Mouse (Mus musculus) adrenal gland, postnatal 36 days (tissue): ENCODE results near the gene AL607142.1. TPM values are rescaled to one million over a fixed set of nuclear protein-coding genes. Genes with fewer than 3 reads are reported as not detected.

Source experiments
- DNase-seq, 2 experiments: peaks; one replicate each; pipeline ENCODE4 v3.0.0; 2021; ENCODE audit warnings: mixed read lengths in 1 of 2
- total RNA-seq, 2 experiments: library from RNA; stranded (reverse); gene quantifications; 2 replicates each; pipeline ENCODE4 v1.2.3; 2021

AL607142.1 gene
- total RNA-seq, 2 experiments from 2014 or later: not detected

GRCm38 (mm10) chr4:120057529-120057928 lies 7.3 kb upstream of the AL607142.1 start:
- DNase-seq: no peak

GRCm38 (mm10) chr4:120058157-120058556 lies 6.6 kb upstream of the AL607142.1 start:
- no peak for DNase-seq

DNA sequence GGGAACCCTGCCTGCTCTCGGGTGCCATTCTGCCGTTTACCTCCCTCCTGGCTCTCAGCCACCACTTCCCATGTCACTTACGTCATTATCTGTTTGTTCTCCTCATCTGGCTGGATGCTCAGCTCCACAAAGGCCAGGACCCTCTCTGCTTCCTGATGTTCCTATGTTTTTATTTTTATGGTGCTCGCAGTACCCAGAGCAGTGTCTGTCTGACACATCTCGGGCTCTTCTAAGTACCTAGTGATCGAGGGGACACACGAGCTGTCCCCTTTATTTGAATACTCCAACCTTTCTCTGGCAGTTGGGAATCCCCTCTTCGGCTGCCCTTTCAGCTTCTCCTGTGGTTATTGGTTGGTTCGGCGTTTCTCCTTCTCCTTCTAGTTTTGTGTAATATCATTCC lies 6.0 kb upstream of the AL607142.1 start:
- DNase-seq: no peak

GRCm38 (mm10) chr4:120061727-120062126 lies 3.1 kb upstream of the AL607142.1 start:
- no peak for DNase-seq

DNA sequence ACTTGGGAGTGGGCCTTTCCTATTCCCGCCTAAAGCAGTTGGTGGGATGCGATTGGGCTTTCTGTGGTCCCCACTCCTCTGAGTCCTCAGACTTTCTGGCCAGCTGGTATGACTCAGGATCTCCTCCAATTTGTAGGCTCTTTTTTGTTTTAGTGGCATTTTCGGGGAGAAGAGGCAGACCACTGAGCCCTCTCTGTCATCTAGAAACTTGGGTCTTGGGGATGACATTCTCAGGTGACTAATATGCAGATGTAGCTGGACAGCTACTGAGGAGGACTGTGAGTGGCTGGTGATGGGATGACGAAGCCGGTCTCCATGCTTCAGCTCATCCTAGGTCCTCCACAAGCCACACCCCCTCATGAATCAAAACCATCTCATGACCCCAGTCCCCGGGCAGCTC lies 2.6 kb upstream of the AL607142.1 start:
- no peak for DNase-seq

DNA sequence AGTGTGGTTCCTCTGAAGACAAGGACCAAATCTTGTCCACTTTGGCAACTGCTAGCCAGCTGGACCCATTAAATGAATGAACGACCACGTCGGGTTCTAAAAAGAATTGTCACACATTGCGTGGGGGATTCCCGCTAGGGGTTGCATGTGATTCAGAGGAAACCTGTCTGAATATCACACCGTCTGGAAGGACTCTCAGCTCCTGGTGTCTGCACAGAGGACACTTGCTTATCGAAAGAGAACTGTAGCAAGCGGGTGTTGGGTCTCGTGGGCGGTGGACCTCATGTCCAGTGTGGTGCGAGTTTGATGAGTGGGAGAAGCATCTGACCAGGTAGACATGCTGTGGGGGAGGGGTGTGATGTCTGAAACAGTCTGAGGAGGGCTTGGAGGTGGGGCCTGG lies 2.0 kb upstream of the AL607142.1 start:
- DNase-seq: no peak

GRCm38 (mm10) chr4:120063353-120064124 lies 1.3 kb upstream of the AL607142.1 start:
- no peak for DNase-seq

GRCm38 (mm10) chr4:120066841-120067591 lies 2.2 kb downstream of the AL607142.1 start:
- DNase-seq: peak; percentile 22 to 59

DNA sequence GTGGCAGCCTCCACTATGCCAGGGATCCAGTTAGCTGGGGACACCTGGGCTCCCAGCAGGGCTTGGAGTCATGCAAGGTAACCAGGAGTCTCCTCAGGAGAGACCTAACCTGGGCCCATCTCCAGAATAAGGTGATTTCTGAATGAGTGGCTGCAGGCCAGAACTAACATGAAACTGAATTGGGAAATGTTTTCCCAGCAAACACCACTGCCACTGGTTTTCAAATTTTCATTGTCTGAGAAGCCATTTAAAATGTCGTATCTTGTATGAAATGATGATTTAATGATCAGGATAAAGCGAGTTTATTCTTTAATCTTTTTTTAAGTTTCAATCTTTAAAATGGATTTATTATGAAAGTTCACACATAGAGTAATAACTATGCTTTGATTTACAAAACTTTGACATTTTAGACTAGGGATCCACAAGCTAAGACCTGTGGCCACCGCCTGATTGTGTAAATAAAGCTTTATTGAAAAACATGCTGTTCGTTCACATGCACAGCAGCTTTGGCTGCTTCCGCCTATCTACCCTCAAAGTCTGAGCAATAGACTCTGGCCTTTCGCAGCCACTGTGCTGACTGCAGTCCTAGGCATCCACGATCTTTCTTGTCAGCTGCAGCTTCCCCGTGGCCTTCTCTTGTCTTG lies 2.9 kb downstream of the AL607142.1 start:
- DNase-seq: no peak

DNA sequence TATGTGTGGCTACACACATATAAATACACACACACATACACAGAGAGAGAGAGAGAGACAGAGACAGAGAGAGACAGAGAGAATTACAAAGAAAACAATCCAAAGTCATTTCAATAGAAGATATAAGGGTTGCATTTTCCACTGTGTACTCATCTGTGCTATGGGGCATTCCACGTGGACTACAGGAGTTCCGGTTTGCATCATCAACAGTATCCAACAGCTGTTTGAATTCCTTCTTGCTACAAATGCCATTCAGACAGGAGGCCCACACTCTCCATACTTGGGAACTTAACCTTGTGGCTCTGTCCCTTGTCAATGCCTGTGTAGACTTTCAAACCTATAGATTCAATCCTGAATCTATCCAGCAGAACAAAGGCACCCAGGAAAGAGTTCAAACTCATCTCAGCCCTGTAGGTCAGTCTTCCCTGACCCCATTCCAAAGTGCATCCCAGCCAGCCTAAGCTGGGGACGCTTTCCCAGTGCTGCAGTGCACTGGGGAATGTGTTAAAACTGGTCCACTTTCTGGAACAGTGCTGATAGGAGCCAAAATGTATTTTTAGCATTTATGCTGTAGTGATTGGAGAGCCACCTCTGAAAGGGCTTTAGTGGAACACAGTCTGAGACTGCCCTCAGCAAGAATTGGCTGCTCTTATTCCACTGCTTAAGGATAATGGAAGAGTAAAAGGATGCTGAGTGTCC lies 4.2 kb downstream of the AL607142.1 start:
- DNase-seq: no peak

GRCm38 (mm10) chr4:120069582-120069980 lies 4.8 kb downstream of the AL607142.1 start:
- no peak for DNase-seq

- no peak for DNase-seq
Observed at GRCm38 (mm10) chr4:120071411-120071810, 6.6 kb downstream of the AL607142.1 start.

DNA sequence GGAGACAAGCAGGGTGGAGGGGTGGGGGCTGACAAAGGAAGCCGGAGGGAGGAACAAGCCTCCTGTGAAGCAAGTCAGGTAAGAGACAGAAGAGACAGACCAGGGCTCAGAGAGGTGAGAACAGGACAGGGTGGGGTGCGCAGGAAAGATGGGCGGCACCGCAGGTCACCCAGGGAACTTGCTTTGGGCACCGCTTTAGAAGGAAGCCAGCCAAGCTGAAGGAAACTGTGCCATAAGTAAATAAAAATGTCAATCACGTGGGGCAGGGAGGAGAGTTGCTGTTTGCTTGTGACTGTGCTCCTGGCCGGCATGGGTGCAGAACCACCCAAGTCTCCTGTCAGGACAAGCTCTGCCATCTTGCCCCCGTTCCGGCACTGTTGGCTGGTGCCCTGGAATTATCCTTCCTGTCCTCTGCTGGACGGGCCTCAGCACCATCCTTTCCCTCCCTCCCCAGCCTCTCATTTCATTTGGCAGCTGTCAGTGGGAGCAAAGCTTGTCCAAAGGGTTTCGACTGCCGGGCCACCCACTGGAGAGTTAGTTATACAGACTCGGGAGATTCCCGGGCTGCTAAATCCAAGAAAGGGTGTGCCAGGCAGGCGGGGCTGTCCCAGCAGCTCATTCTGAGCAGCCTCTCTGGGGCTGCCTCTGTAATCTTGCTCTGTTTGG lies 7.2 kb downstream of the AL607142.1 start:
- DNase-seq: peak in 1 of 2 experiments; percentile 20

DNA sequence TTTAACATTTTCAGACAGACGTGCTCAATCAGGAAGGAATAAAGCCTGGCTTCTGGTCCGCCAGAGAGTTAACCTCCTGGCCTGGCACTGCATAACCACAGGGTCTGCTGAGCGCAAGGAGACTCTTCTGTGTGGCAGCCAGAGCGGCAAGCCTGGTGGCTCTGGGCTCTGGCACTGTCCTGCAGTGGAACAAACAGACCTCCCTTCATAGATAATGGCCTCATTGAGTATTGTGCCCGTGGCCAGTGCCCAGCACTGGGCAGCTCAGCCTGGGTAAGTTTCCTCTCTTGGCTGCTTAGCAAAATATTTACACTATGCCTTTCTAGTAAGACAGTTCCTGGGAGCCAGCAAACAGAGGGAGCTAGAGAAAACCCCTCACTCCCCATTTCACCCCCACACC lies 9.3 kb downstream of the AL607142.1 start:
- no peak for DNase-seq

DNA sequence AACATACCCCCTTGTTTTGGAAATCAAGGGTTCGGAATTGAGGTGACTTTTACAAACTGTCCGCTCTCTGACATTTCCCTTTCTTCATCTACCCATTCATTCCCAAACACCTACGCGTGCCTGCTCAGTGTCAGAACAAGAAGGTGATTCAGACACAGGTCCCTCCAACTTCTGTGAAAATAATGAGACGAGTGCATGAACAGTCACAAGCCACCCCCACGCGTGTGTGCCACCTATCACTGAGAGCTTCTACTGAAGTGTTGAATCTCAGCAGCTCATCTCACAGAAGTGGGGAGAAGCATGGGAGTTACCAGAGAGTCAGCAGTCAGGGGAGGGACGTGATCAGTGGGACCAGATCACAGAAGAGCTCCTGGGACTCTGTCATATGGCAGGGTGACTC lies 12.5 kb downstream of the AL607142.1 start:
- no peak for DNase-seq

DNA sequence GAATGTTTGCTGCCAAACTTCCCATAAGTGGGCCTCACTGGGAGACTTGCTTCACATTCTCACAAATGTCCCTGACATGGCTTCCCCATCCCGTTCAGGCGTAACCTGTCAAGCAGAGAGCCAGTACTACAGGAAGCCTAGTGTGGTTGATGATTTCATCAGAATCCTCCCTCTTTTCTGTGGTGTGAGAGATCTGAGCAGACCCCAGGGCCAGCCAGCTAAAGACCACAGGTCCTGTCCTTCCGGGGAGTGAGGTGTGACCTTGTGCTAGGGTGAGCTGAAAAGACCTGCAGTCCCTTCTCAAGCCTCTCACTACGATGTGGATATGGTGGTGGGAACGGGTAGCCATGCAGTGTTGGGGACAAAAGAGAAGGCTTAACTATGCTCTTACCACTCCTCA lies 17.7 kb downstream of the AL607142.1 start:
- no peak for DNase-seq

- no peak for DNase-seq
Observed at GRCm38 (mm10) chr4:120083700-120084099, 18.9 kb downstream of the AL607142.1 start.

- DNase-seq: no peak
Observed at GRCm38 (mm10) chr4:120089536-120089935, 24.7 kb downstream of the AL607142.1 start.

DNA sequence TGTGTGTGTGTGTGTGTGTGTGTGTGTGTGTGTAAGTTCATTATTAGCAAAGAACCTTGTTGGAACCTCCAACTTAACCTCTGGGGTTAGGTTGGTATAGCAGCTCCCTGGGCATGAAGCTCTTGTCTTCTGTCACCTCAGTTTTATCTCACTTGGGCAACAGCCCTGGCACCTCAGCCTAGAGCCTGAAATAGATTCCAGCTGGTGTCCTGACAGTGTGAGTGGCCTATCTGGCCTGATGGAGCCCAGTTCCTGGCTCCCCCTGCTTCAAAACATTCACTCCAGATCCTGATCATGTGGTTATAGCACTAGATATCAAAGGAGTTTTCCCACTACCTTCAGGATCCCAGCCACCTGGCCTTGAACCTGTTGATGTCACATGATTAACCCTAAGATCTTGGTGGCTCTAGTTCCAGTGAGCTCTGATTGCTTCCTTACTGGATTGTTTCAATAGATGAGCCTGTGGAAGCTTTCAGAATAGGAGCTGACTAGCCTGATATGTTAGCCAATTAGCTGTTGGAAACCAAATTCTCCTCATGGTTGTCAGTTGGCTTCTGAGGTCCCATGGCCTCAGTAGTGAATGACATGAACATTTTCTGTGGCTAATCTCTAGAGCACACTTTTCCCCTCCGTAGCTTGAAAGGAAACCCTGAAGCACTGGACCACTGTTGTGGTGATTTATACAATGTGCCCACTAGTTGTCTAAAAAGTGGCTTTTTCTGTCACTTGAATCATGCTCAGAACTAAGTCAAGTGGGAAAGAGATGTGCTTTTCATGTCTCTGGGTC lies 27.4 kb downstream of the AL607142.1 start:
- DNase-seq: no peak

DNA sequence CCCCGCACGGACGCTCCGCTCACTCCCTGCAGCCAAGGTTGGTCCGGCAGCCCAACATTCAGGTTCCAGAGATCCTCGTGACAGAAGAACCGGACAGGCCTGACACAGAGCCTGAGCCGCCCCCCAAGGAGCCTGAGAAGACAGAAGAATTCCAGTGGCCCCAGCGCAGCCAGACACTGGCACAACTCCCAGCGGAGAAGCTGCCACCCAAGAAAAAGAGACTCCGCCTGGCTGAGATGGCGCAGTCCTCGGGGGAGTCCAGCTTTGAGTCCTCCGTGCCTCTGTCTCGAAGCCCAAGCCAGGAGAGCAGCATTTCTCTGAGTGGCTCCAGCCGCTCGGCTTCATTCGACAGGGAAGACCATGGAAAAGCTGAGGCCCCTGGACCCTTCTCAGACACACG lies 32.1 kb downstream of the AL607142.1 start:
- no peak for DNase-seq

DNA sequence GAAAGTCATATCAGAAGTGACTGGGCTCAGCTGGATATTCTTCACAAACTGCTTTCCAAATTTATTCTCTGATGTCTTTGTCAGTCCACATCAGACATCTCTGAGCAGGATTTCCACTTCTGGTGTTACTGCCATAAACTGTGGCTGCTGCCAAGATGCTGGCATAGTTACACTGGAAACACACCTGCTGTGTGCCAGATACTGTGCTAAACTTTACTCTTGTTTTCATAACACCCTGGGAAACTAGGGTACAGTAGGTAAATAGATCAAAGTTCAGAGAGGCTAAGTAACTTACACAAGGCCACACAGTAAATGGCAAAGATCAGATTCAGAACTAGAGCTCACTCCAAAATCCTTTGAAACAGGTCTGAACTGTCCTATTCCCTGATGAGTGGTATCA lies 36.4 kb downstream of the AL607142.1 start:
- DNase-seq: no peak
